Mouse (Mus musculus): ENCODE results near the gene Aatk.

DNA sequence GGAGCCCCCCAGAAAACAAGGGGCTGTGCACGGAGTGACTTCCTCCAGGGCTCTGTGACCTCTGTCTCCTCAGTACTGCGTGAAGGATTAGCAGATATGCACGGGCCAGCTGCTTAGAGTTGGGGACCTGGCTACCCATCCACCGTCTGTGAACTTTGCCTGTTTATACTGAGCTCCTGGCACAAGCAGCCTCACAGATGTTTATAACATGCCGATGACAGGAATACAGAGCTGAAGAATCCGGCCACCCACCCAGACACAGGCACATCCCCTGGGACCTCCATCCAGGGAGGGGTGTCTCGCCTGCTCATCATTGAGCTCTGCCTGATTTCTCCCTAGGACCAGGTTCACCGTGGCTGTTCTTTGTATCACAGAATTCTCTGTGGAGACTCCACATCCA is 14.9 kb downstream of the Aatk start:
- TF ChIP-seq POLR2A (IDR thresholded peaks at IDR 0.05; ENCODE audit: insufficient read depth, low read length) (no peak), EP300 (IDR thresholded peaks at IDR 0.05; ENCODE audit: insufficient read depth, low read depth, low read length) (no peak), CTCF (IDR thresholded peaks at IDR 0.05; ENCODE audit: low read depth, low read length) (no peak)
